In the genomic region with DNA sequence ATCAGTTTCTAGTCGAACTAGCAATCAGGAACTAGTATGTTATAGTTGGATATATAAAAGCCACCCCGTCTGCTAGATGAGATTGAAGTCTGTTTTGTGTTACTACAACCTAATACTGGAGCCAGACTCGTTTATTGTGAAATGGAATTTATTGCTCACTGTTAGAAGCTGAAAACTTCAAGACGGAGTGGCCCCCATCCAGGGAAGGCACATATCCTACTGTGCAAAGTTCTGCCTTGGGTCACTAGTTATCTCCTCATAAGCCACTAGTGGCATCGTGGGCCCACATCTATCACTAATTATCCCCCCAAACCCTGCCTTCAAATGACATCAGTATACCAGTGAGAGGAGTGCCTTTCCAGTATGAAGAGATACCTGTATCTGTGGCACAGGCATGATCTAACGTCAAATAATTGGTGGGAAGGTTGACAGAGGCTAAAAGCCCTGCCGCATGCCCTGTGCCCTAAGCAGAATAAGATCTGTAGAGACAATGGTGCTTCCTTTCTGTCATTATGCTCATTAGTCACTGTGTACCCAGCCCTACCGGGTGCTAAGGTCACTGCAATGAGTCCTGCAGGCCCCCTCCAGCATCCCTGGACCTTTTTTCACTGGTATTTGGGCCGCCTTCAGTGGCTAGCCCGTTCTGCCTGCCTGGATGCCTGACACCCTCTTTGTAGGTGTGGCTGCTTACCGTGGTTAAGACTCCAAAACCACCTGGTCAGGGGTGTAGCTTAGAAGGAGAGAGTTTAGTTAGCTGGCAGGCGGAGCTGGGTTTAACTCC, we compare ENCODE assay signal across 21 mouse cellular contexts.
DNase-seq lines count a peak whose midpoint lies in the region; ATAC-seq and TF ChIP-seq lines count a peak whose summit lies in the region.
"Had no signal": no experiment of that assay in that cellular context is flagged by ENCODE, and none has a peak within 500 bp of the region (broad histone marks: within the 10 kb centered on the region; RNA-seq: fewer than 3 reads in every experiment).

No protein-coding gene starts in this region.

- H3K79me2 ChIP-seq in liver, adult 2 months (ENCODE audit: control insufficient read depth, insufficient read depth, low read length) = no peaks in the 10 kb centered on the region

- no peak for TF ChIP-seq POLR2A in liver, adult 2 months (IDR thresholded peaks at IDR 0.05; ENCODE audit: extremely low read depth, insufficient read depth, low read length)

- no peak overlapping the region for H3K9ac ChIP-seq in liver, adult 2 months (ENCODE audit: low read depth, low read length)
- H3K9ac ChIP-seq in liver, embryonic 12.5 days = no peak overlapping the region
- no peak overlapping the region for H3K9ac ChIP-seq in intestine, postnatal 0 days (ENCODE audit: low read depth, low read length)
- H3K9ac ChIP-seq in kidney, postnatal 0 days (ENCODE audit: low read depth, low read length) = no peak overlapping the region
- H3K9ac ChIP-seq in stomach, postnatal 0 days (ENCODE audit: low read length) = no peak overlapping the region
- no peak overlapping the region for H3K9ac ChIP-seq in hindbrain, embryonic 16.5 days (ENCODE audit: low read depth, low read length)
- H3K9ac ChIP-seq: hindbrain, embryonic 12.5 days; midbrain, embryonic 15.5 days had no signal

- ATAC-seq in liver, embryonic 12.5 days = no peak
- peak; percentile 68 for ATAC-seq in intestine, postnatal 0 days
- ATAC-seq in kidney, postnatal 0 days (replicated peaks; ENCODE audit: low FRiP score, low read depth) = no peak
- ATAC-seq in stomach, postnatal 0 days (ENCODE audit: low FRiP score, low TSS enrichment) = no peak
- ATAC-seq in hindbrain, embryonic 16.5 days = no peak
- ATAC-seq: forebrain, embryonic 16.5 days; inflammation-experienced regulatory T-cells, adult 6 months; midbrain, embryonic 15.5 days had no signal

- no peaks in the 10 kb centered on the region for H3K9me3 ChIP-seq in liver, embryonic 12.5 days (replicated peaks)
- H3K9me3 ChIP-seq in intestine, postnatal 0 days (ENCODE audit: control insufficient read depth) = no peaks in the 10 kb centered on the region
- H3K9me3 ChIP-seq in kidney, postnatal 0 days (replicated peaks; ENCODE audit: low read length) = no peaks in the 10 kb centered on the region
- H3K9me3 ChIP-seq in stomach, postnatal 0 days (ENCODE audit: control insufficient read depth, low read length) = no peaks in the 10 kb centered on the region
- H3K9me3 ChIP-seq in hindbrain, embryonic 16.5 days (ENCODE audit: control insufficient read depth, low read length) = no peaks in the 10 kb centered on the region
- H3K9me3 ChIP-seq: hindbrain, embryonic 12.5 days; megakaryocyte, embryonic 14.5 days; midbrain, embryonic 15.5 days had no signal

- no peak for DNase-seq in liver, adult 2 months (ENCODE audit: extremely low read depth, low read depth, low spot score)
- DNase-seq in kidney, postnatal 0 days (ENCODE audit: low spot score) = no peak
- DNase-seq in stomach, postnatal 0 days (ENCODE audit: low spot score) = no peak
- no peak for DNase-seq in spleen, postnatal 4 days (ENCODE audit: low spot score in 2 of 2)
- DNase-seq: adrenal gland, postnatal 14 days; cerebellum, adult 11 months; cerebellum, postnatal 14 days; embryo, embryonic 11 days; heart, postnatal 14 days; spleen, adult 18-20 months had no signal

- H3K27me3 ChIP-seq in liver, adult 2 months (ENCODE audit: control insufficient read depth, insufficient read depth, low read length) = no peaks in the 10 kb centered on the region
- no peaks in the 10 kb centered on the region for H3K27me3 ChIP-seq in liver, embryonic 12.5 days (replicated peaks)
- H3K27me3 ChIP-seq in intestine, postnatal 0 days (replicated peaks; ENCODE audit: control insufficient read depth, insufficient read depth, low read length) = no peaks in the 10 kb centered on the region
- no peaks in the 10 kb centered on the region for H3K27me3 ChIP-seq in kidney, postnatal 0 days (ENCODE audit: insufficient read depth, low read length)
- H3K27me3 ChIP-seq in stomach, postnatal 0 days (ENCODE audit: control insufficient read depth, insufficient read depth, low read length) = no peaks in the 10 kb centered on the region
- no peaks in the 10 kb centered on the region for H3K27me3 ChIP-seq in hindbrain, embryonic 16.5 days (replicated peaks; ENCODE audit: control insufficient read depth, insufficient read depth, low read length)
- H3K27me3 ChIP-seq: hindbrain, embryonic 12.5 days; megakaryocyte, embryonic 14.5 days; midbrain, embryonic 15.5 days had no signal

- peaks cover 7% of the 10 kb centered on the region; the same call in 1 of the 2 replicates for H3K4me1 ChIP-seq in liver, adult 2 months (ENCODE audit: control insufficient read depth, insufficient read depth, low read length)
- H3K4me1 ChIP-seq in liver, embryonic 12.5 days = no peaks in the 10 kb centered on the region
- no peaks in the 10 kb centered on the region for H3K4me1 ChIP-seq in intestine, postnatal 0 days (replicated peaks; ENCODE audit: control insufficient read depth, insufficient read depth, low read length)
- no peaks in the 10 kb centered on the region; the same call in 1 of the 2 replicates for H3K4me1 ChIP-seq in kidney, postnatal 0 days (replicated peaks; ENCODE audit: insufficient read depth, low read length)
- no peaks in the 10 kb centered on the region for H3K4me1 ChIP-seq in stomach, postnatal 0 days (replicated peaks; ENCODE audit: control insufficient read depth, insufficient read depth)
- H3K4me1 ChIP-seq in hindbrain, embryonic 16.5 days (ENCODE audit: control insufficient read depth, insufficient read depth, low read depth, low read length) = no peaks in the 10 kb centered on the region
- H3K4me1 ChIP-seq: megakaryocyte, embryonic 14.5 days; midbrain, embryonic 15.5 days had no signal

- no peaks in the 10 kb centered on the region for H3K36me3 ChIP-seq in liver, adult 2 months (ENCODE audit: control insufficient read depth, insufficient read depth, low read length)
- peaks cover 3% of the 10 kb centered on the region for H3K36me3 ChIP-seq in liver, embryonic 12.5 days
- peaks cover 16% of the 10 kb centered on the region for H3K36me3 ChIP-seq in intestine, postnatal 0 days (ENCODE audit: control insufficient read depth, insufficient read depth)
- H3K36me3 ChIP-seq in kidney, postnatal 0 days (ENCODE audit: insufficient read depth, low read length) = 0 out of 2 replicates have a peak, but pooled peaks cover 4% of the 10 kb centered on the region
- H3K36me3 ChIP-seq in stomach, postnatal 0 days (ENCODE audit: control insufficient read depth, insufficient read depth, low read length) = 0 out of 2 replicates have a peak, but pooled peaks cover 2% of the 10 kb centered on the region
- H3K36me3 ChIP-seq in hindbrain, embryonic 16.5 days (ENCODE audit: control insufficient read depth, insufficient read depth, low read length) = peaks cover 2% of the 10 kb centered on the region; the same call in 1 of the 2 replicates
- H3K36me3 ChIP-seq: G1E had no signal

- no peak for TF ChIP-seq CTCF in liver, adult 2 months (IDR thresholded peaks at IDR 0.05; ENCODE audit: low read depth, low read length)
- 0 out of 2 replicates have a peak, but pooled peaks have one; percentile 15 for TF ChIP-seq CTCF in intestine, postnatal 0 days (IDR thresholded peaks at IDR 0.05; ENCODE audit: low read depth)
- TF ChIP-seq CTCF in kidney, postnatal 0 days (IDR thresholded peaks at IDR 0.05; ENCODE audit: low read depth) = no peak
- TF ChIP-seq CTCF in stomach, postnatal 0 days (IDR thresholded peaks at IDR 0.05; ENCODE audit: low read depth) = no peak

- no peak overlapping the region for H3K4me2 ChIP-seq in liver, embryonic 12.5 days
- H3K4me2 ChIP-seq in intestine, postnatal 0 days (replicated peaks; ENCODE audit: low read depth) = peak overlapping the region; percentile 55
- H3K4me2 ChIP-seq in kidney, postnatal 0 days (ENCODE audit: low read length) = no peak overlapping the region
- H3K4me2 ChIP-seq in stomach, postnatal 0 days (replicated peaks; ENCODE audit: low read depth) = peak overlapping the region; percentile 27; the same call in 1 of the 2 replicates
- no peak overlapping the region for H3K4me2 ChIP-seq in hindbrain, embryonic 16.5 days (ENCODE audit: low read length)
- H3K4me2 ChIP-seq: heart, embryonic 11.5 days; hindbrain, embryonic 12.5 days; midbrain, embryonic 15.5 days had no signal

- no peak overlapping the region for H3K4me3 ChIP-seq in liver, adult 2 months (ENCODE audit: insufficient read depth, low read depth, low read length)
- H3K4me3 ChIP-seq in liver, embryonic 12.5 days = no peak overlapping the region
- H3K4me3 ChIP-seq in intestine, postnatal 0 days (ENCODE audit: low read depth, low read length) = 0 out of 2 replicates have a peak overlapping the region, but pooled peaks have one; percentile 20
- H3K4me3 ChIP-seq in kidney, postnatal 0 days (replicated peaks; ENCODE audit: low read depth, low read length) = no peak overlapping the region
- H3K4me3 ChIP-seq in stomach, postnatal 0 days (ENCODE audit: low read depth, low read length) = no peak overlapping the region
- H3K4me3 ChIP-seq in hindbrain, embryonic 16.5 days (ENCODE audit: low read length) = no peak overlapping the region
- H3K4me3 ChIP-seq: hindbrain, embryonic 12.5 days; megakaryocyte, embryonic 14.5 days; midbrain, embryonic 15.5 days; myocyte had no signal

- no peak for TF ChIP-seq EP300 in stomach, postnatal 0 days (optimal IDR thresholded peaks at IDR 0.05)

- peak overlapping the region; percentile 58 for H3K27ac ChIP-seq in liver, adult 2 months (replicated peaks; ENCODE audit: insufficient read depth, low read depth, low read length)
- no peak overlapping the region for H3K27ac ChIP-seq in liver, embryonic 12.5 days
- peak overlapping the region; percentile 43 for H3K27ac ChIP-seq in intestine, postnatal 0 days (ENCODE audit: low read depth, low read length)
- H3K27ac ChIP-seq in kidney, postnatal 0 days = peak overlapping the region; percentile 62; the same call in 1 of the 2 replicates
- no peak overlapping the region for H3K27ac ChIP-seq in stomach, postnatal 0 days (replicated peaks)
- no peak overlapping the region for H3K27ac ChIP-seq in hindbrain, embryonic 16.5 days (ENCODE audit: low read depth, low read length)
- H3K27ac ChIP-seq: hindbrain, embryonic 12.5 days; midbrain, embryonic 15.5 days had no signal

- WGBS in liver, adult 2 months = 66% methylated on average over 12 of the region's 12 CpGs
- WGBS in liver, embryonic 12.5 days (ENCODE audit: insufficient replicate concordance) = 71% methylated on average over 12 of the region's 12 CpGs
- 29% methylated on average over 12 of the region's 12 CpGs for WGBS in intestine, postnatal 0 days
- 55% methylated on average over 12 of the region's 12 CpGs for WGBS in kidney, postnatal 0 days
- 70% methylated on average over 12 of the region's 12 CpGs for WGBS in stomach, postnatal 0 days
- 77% methylated on average over 12 of the region's 12 CpGs for WGBS in hindbrain, embryonic 16.5 days

Comparison
In these comparisons a context has a peak if more than half of its experiments do, and no peak if none do; other contexts are left out.
1. H3K27ac ChIP-seq: peak in liver, adult 2 months (single experiment), intestine, postnatal 0 days (single experiment) and kidney, postnatal 0 days (single experiment); none in liver, embryonic 12.5 days (single experiment), stomach, postnatal 0 days (single experiment) and hindbrain, embryonic 16.5 days (single experiment).
2. H3K4me2 ChIP-seq: peak in intestine, postnatal 0 days (single experiment) and stomach, postnatal 0 days (single experiment); none in liver, embryonic 12.5 days (single experiment), kidney, postnatal 0 days (single experiment) and hindbrain, embryonic 16.5 days (single experiment).